Mouse (Mus musculus) CH12F3 (cell line): ENCODE results near the gene Tmc7.

Experiments used
- in situ Hi-C: fragments of 300-500 bp; cut with MboI; formaldehyde crosslinking; loops from 2 replicates; pipeline ENCODE4 v1.14.3; 2020; ENCODE audit warnings: low sequenced_read_pairs

Tmc7 gene

DNA sequence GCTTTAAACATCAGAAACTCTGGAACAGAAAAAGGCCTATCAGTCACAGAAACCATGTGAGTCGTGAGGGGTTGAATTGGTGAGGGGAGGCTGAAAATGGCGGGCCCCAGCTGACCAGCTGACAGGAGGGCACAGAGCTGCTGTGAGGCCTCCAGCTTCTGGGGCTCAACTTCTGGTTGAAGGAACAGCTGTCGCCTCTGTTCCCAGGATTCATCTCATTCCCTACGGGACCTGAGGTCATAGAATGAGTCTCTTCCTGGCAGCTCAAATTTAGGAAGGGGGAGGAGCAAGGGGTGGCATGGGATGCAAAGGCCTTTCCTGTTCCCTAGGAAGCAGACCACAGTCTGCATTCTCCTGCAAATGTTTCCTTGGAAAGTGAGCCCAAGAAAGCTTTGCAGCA, 80.7 kb downstream of the Tmc7 start:
- in situ Hi-C loops = no loop called here

DNA sequence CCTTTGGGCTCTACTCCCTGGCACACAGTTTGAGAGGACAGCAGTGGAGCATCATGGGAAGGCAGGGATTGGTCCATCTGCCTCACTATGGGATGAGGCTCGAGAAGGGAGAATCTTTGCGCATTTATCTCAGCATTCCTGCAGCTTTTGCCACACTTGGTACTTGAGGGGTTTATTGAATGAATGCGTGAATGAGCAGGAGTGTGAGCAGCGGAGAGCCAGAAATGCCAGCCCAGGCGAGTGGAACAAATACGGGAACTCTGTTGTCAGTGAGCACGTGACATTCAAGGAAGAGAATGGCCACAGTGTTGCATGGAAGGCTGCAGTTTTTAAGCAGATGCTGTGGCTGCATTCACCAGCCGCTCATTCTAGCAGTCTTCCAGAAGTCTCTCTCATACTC, 82.2 kb downstream of the Tmc7 start:
- in situ Hi-C loops = no loop called here

DNA sequence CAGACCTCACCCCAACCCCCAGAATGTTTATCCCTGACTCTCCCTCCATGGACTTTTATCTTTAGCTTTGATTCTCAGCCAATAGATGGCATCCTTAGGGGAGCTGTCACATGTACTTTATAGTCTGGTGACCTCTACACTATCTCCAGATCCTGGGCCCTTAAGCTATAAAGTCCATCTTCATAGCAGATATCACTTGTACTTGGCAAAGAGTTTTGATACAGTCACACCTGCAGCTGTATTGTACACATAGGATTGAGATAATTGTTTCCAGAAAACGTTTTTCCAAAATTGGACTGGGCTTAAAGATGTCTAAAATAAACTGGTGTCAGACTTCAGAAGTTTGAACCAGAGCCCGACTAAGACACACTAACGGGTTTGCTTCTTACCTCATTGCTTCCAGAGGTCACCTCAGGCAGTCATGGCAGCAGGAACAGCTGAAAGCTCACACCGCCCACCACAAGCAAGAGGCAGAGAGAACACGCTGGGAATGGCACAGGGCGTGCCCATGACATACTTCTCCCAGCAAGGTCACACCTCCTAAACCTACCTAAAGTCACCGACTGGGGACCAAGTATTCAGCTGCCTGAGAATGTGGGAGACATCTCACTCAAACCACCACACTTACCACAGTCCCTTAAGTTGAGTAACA, 84.6 kb downstream of the Tmc7 start:
- in situ Hi-C loops = no loop called here

DNA sequence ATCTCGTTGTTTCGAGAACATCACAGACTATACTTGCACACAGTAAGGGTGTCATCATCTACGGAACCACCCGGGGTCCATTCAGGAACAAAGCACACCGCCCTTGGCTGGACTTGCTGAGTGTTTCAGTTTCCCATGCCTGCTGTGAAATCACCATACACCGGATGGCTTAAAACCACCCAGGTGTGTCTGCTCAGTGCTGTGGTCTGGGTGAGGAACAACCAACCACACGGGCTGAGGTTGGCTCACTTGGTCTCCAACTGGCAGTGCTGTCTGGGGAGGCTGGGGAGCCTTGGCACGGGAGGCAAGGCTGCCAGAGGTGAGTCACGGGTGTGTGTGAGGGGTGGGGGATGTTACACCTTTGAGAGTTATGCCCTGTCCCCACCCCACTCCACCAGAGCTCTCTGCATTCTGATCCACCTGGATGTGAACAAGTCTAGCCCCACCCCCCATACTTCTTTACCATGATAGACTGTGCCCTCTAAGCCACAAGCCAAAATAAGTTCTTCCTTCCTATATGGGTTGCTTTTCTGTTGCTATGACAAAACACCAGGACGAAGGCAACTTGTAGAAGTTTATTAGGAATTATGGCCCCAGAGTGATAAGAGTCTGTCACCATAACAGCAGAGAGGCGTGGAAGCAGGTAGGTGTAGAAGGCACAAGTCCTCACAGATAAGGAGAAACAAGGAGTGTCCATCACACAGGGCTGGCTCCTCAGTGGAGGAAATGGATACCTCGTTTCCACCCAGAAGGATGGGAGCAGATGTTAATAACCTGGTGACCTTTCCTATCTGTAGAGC, 85.4 kb downstream of the Tmc7 start:
- in situ Hi-C loops = no loop called here

DNA sequence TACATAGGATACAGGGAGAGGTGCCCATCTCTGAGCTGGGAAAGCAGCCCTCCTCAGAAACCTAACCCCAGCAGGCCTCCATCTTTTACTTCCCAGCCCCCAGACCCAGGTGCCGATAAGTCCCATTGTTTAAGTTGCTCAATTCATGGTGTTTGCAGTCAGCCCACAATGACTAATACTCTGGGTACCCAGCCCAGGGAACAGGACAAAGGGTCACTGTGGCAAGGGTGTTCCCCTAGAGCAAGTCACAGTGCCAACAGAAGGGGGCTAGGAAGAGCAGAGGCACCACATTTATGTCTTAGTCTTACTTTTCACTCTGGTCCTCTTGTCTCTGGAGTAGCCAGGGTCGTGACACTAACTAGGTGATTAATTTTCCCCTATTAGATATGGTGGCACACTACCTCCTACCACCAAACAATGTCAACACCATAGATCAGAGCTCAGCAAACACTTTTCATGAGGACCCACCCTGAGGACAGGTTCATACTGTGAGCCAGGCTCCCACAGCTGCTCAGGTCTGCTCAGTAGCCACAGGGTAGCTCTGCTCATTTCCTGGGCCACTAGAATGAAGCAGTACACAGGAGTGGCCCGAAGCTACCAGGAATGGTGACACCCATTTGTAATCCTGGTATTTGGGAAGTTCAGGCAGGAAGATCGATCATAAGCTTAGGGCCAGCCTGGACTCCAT, 89.5 kb downstream of the Tmc7 start:
- in situ Hi-C loops = no loop called here

DNA sequence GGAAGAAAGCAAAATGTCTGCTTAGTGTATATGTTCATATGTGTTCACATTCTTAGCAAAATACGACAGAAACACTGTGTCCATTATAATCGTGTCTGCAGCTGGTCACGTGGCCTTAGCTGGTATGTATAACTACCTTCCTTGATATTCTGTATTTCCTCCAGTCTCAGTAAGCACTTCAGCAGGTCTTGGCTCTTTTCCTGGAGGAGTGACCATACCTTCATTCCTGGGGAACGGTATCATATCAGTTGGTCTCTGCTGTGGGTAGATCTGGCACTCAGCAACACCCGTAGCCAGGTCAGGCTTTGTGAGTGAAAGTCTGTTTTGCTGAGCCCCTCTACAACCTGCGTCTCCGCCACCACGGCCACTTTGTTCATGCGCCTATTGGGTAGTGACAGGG, 90.6 kb downstream of the Tmc7 start:
- in situ Hi-C loops = no loop called here

DNA sequence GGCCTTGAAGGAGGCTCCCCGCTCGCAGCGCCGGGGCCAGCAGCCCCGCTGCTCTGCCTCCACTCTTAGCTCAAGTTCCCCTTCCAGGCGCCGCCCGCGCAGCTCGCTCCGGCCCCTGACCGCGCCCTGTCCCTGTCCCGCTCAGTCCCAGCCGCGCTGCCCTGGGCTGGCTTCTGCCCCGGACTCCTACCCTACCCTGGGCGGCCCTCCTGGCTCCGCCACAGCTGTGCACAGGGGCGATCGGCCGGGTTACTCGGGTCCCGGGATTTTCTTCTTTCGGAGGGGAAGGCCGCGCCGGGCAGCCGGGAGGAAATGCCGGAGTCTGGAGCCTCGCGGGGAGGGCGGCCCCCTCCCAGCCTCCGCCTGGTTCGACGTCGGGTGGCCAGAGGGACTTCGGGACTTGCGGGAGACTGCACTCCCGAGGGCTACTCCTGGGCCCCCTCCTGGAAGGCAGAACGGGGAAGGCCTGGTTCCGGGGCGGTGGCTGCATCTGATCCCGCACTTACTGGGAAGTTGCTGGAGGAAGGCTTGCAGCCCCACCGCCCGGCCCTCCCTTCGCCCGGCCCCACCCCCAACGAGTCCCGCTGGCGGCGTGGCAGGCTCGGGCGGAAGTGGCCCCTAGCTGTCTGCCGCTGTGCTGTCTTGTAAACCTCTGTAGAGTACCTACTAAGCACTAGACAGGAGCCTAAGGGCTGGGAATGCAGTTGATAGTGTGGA, 92.9 kb downstream of the Tmc7 start, which contains the start of gene Itpripl2:
Gene Itpripl2, minus strand, starts transcription at position 545 of the 717 bp plus-strand sequence.
- in situ Hi-C loops = no loop called here

DNA sequence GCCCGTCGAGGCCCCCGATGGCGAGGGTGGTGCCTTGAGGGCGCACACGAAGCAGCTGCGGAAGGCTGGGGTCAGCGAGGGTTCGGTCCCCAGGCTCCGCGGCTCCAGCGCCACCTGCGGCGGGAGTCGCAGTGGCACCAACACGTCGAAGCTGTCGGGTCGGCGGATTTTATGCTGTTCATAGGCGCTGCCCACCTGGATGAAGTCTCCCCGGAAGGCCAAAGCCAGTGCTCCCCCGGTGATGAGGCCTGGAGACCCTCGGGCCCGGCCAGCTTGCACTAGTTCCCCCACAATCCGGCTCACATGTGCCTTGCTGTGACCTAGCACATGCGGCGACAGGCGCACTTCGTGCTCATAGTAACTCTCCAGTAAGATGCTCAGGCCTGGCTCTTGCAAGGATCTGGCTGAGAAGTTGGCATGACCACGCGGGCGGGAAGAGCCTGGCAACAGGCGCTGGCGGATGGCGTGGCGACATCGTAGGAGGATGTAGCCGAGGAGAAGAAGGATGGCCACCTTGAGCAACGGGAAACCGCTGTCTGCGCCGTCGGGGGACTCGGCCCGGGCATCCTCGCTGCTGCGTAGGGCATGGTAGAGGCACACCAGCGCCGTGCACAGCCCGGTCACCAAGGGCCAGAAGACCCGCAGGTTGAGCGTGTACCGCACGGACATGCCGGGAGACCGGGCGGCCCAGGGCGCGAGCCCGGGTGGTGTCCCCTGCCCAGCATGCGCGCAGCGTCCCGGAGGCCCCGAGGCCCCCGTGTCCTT, 93.7 kb downstream of the Tmc7 start:
- in situ Hi-C loops = no loop called here

DNA sequence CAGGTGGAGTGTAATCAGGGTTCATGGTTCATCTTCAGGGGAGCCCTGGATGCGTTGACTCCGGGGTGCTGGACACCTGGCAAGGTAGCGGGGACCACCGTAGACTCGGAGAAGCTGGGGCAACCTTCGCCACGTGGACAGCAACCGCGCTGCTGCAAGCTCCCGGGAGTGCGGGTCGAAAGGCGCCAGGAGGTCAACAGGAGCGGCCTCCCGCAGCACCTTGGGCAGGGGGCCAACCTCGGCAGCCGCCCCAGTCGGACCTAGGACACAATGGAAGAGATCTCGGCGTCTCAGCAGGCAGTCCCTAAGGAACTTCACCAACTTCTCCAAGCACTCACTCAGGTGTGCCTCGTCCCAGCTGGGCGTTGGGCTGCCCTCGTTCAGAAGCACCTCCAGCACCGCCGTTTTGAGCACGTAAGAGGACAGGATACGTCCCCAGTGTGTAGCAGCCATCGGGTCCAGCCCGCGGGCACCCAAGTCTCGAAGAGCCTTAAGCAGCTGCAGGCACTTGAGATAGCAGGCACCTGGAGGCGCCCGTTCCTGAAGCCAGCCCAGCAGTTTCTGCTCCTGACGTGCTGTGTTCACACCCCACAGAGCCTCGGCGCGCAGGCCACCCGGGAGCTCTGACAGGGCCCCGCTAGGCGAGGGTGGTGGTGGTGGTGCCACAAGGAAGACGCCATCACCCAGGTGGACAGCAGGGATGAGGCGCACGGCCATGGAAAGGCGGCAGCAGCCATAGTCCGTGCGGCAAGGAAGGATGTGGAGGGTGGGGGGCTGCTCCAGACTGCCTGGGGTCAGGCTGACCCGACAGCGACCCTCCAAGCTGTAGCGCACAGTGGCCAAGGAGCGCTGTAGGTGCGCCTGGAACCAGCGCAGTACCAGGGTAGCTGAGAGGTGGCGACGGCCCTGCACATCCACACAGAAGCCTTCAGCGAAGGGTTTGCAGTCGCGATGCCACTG, 94.5 kb downstream of the Tmc7 start:
- in situ Hi-C loops = no loop called here

DNA sequence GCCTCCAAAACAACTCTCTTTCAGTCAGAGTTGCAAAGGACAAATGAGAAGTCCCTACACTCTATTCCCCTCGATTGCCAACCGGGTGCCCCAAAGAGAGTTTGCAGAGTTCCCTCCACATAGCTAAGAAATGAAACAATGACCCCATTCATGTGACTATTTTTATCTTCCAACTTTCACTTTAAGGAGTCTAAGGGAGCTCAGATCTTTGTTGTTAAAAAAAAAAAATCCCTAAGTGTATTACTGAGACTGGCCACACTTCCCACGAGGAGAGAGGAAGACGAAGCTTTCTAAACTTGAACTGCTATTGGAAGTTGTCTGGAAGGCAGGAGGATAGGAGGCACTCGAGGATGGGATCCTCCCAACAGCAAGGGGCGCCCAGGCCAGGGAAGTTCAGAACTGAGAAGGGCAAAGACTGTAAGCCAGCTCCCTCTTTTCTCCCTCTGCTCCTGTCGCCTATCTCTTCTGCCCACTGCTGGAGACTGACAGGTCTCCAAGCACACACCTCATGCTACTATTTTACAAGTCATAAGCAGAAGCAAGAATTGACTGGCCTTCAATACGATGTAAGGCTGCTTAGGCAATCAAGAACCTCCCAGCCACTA, 96.4 kb downstream of the Tmc7 start:
- in situ Hi-C loops = no loop called here

DNA sequence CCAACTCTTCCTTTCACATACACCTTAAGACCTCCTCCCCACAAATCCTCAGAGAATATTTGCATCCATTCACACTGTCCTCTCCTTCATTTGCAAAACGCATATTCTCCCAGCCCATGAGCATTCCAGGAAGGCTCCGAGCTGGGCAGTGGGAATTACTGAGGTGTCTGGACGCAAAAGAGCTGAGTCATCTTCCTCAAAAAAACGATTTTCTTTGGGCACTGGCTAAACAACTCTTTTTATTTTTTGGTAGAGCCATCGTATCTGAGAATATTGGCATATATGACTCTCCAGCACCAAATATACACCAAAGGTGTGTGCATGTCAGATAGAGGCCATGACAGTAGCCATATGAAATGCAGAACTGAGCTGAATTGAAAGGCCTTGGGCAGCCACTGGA, 97.6 kb downstream of the Tmc7 start:
- in situ Hi-C loops = no loop called here
